Mouse (Mus musculus): ENCODE results near the gene Gm9049. TPM values are rescaled to one million over a fixed set of nuclear protein-coding genes. Genes with fewer than 3 reads are reported as not detected.

Gm9049 gene
- 0.14 TPM for polyA plus RNA-seq (2015; fragmentation: Illumina TruSeq; extraction: RNeasy Lipid Tissue Mini Kit (QIAGEN cat#74804); ENCODE audit: insufficient read depth, low replicate concordance)

GRCm38 (mm10) chr10:118354005-118354404 lies at the start of gene Gm9049:
TSS of gene Gm9049 (minus strand) at chr10:118354105.

GRCm38 (mm10) chr10:118348579-118348978 lies 5.3 kb downstream of the Gm9049 start, which contains the start of gene Gm9048:
TSS of gene Gm9048 (minus strand) at chr10:118348679.

GRCm38 (mm10) chr10:118343155-118343554 lies 10.8 kb downstream of the Gm9049 start, which contains the start of gene Gm9046:
TSS of gene Gm9046 (minus strand) at chr10:118343255.

GRCm38 (mm10) chr10:118337731-118338130 lies 16.2 kb downstream of the Gm9049 start, which contains the start of gene Gm9045:
TSS of gene Gm9045 (minus strand) at chr10:118337831.

GRCm38 (mm10) chr10:118332308-118332707 lies 21.6 kb downstream of the Gm9049 start, which contains the start of gene Gm9044:
TSS of gene Gm9044 (minus strand) at chr10:118332408.

GRCm38 (mm10) chr10:118326869-118327268 lies 27.0 kb downstream of the Gm9049 start, which contains the start of gene Gm9040:
TSS of gene Gm9040 (minus strand) at chr10:118326969.

Other genes with a start within 250 kb of the Gm9049 start
- 11.2 TPM for gene Mdm1, start 212.3 kb downstream of the Gm9049 start, polyA plus RNA-seq (2015; fragmentation: Illumina TruSeq; extraction: RNeasy Lipid Tissue Mini Kit (QIAGEN cat#74804); ENCODE audit: insufficient read depth, low replicate concordance)
- not detected for gene Il22, start 149.2 kb downstream of the Gm9049 start, polyA plus RNA-seq (2015; fragmentation: Illumina TruSeq; extraction: RNeasy Lipid Tissue Mini Kit (QIAGEN cat#74804); ENCODE audit: insufficient read depth, low replicate concordance)
- not detected for gene Gm32717, start 113.3 kb downstream of the Gm9049 start, polyA plus RNA-seq (2015; fragmentation: Illumina TruSeq; extraction: RNeasy Lipid Tissue Mini Kit (QIAGEN cat#74804); ENCODE audit: insufficient read depth, low replicate concordance)
- not detected for gene Gm32802, start 95.4 kb downstream of the Gm9049 start, polyA plus RNA-seq (2015; fragmentation: Illumina TruSeq; extraction: RNeasy Lipid Tissue Mini Kit (QIAGEN cat#74804); ENCODE audit: insufficient read depth, low replicate concordance)
- not detected for gene Iltifb, start 59.1 kb downstream of the Gm9049 start, polyA plus RNA-seq (2015; fragmentation: Illumina TruSeq; extraction: RNeasy Lipid Tissue Mini Kit (QIAGEN cat#74804); ENCODE audit: insufficient read depth, low replicate concordance)
- not detected for gene Gm9040, start 27.1 kb downstream of the Gm9049 start, polyA plus RNA-seq (2015; fragmentation: Illumina TruSeq; extraction: RNeasy Lipid Tissue Mini Kit (QIAGEN cat#74804); ENCODE audit: insufficient read depth, low replicate concordance)
- gene Gm9044, start 21.7 kb downstream of the Gm9049 start, polyA plus RNA-seq (2015; fragmentation: Illumina TruSeq; extraction: RNeasy Lipid Tissue Mini Kit (QIAGEN cat#74804); ENCODE audit: insufficient read depth, low replicate concordance): not detected
- gene Gm9045, start 16.3 kb downstream of the Gm9049 start, polyA plus RNA-seq (2015; fragmentation: Illumina TruSeq; extraction: RNeasy Lipid Tissue Mini Kit (QIAGEN cat#74804); ENCODE audit: insufficient read depth, low replicate concordance): 0.14 TPM
- gene Gm9046, start 10.8 kb downstream of the Gm9049 start, polyA plus RNA-seq (2015; fragmentation: Illumina TruSeq; extraction: RNeasy Lipid Tissue Mini Kit (QIAGEN cat#74804); ENCODE audit: insufficient read depth, low replicate concordance): not detected
- not detected for gene Gm9048, start 5.4 kb downstream of the Gm9049 start, polyA plus RNA-seq (2015; fragmentation: Illumina TruSeq; extraction: RNeasy Lipid Tissue Mini Kit (QIAGEN cat#74804); ENCODE audit: insufficient read depth, low replicate concordance)
- 1.8 TPM for gene Ifng, start 86.9 kb upstream of the Gm9049 start, polyA plus RNA-seq (2015; fragmentation: Illumina TruSeq; extraction: RNeasy Lipid Tissue Mini Kit (QIAGEN cat#74804); ENCODE audit: insufficient read depth, low replicate concordance)

Data from spleen, adult 10 weeks (tissue).